Mouse (Mus musculus): ENCODE data around the gene Ntf5.
A peak's percentile ranks its signal among the peaks of the same experiment; 100 is the strongest.
"Not testable (repeated sequence)": the region's sequence is repeated elsewhere in the genome, so short reads cannot be mapped to it uniquely, and the experiment has no call there.

- TF ChIP-seq CTCF (IDR thresholded peaks at IDR 0.05; ENCODE audit: low read depth) = peak; percentile 45
- not testable (repeated sequence) for TF ChIP-seq EP300 (IDR thresholded peaks at IDR 0.05; ENCODE audit: low read depth)
Measured at GRCm38 (mm10) chr7:45462868-45463267, 49.4 kb downstream of the Ntf5 start.

Data from liver, embryonic 14.5 days (tissue).